Mouse (Mus musculus) 3134 (cell line): ENCODE measurements around the gene Steap1.
A peak's percentile ranks its signal among the peaks of the same experiment; 100 is the strongest.

Experiments used
- DNase-seq: peaks from one replicate; pipeline ENCODE4 v3.0.0-alpha.2; 2011; ENCODE audit warnings: low spot score; ENCODE audit not compliant: insufficient read length; ENCODE audit errors: extremely low read depth

Gene Steap1

GRCm38 (mm10) chr5:5688945-5689540, 60.1 kb downstream of the Steap1 start:
- peak; percentile 39 for DNase-seq

GRCm38 (mm10) chr5:5688228-5688627, 60.9 kb downstream of the Steap1 start:
- DNase-seq: no peak

GRCm38 (mm10) chr5:5686973-5687372, 62.2 kb downstream of the Steap1 start:
- DNase-seq: peak; percentile 53
